Mouse (Mus musculus): ENCODE data around the gene Aacs.
"Not testable (repeated sequence)": the region's sequence is repeated elsewhere in the genome, so short reads cannot be mapped to it uniquely, and the experiment has no call there.

Aacs gene

DNA sequence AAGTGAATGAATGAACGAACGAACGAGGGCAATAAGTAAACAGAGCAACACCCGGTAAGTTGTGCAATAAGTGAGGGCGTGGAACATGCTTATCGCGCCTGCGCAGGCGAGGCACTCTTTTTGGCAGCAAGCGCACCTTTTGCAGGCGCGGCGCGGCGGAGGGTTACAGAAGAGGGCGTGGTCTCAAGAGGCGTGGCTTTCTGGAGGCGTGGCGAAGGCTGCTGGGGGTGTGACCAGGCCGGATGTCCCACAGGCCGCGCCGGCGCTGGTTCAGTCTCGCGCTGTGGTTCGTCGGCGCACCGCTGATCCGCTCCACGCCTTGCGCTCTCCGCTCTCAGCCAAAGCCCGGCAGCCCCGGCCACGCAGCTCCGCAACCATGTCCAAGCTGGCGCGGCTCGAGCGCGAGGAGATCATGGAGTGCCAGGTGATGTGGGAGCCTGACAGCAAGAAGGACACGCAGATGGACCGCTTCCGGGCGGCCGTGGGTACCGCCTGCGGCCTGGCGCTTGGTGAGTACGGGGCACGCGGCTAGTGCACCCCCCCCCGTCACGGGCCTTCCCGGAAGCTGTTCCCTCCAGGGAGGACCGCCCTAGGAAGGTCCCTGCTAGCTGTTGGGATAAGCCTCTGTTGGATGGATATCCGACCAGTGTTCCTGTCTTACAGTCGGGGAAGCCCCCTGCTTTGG lies at the start of gene Aacs:
TSS of gene Aacs (plus strand) at position 214 of the 685 bp plus-strand sequence.
- DNase-seq = peak; percentile 98

DNA sequence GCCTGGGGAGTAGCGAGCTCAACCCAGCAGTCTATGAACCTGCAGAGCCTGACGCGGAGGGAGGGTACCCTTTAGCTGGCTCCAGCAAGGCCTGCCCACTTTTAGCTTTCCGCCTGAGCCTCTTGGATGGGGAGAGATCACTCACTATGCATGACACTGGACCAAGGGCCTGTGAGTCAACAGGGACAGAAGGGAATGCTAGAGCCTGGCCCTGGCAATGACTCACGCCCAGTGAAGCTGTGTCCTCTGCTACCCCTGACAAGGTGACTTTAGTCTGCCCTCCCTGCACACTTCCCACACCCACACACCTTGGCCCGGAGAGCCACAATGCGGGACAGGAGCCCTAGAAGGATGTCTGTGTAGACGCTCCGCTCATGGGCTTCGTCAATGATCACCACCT lies 49.3 kb upstream of the Aacs start:
- no peak for DNase-seq

DNA sequence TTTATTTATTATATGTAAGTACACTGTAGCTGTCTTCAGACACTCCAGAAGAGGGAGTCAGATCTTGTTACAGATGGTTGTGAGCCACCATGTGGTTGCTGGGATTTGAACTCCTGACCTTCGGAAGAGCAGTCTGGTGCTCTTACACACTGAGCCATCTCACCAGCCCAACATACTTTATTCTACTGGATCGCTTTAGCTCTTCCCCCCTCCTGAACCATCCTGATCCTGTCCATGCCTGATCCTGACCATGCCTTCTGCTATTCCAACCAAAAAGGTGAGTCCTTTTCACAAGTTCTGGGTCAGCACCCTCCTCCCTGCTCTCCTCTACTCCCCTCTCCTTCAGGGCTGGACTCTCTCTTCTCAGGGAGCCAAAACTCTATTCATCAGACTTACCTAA lies 43.3 kb upstream of the Aacs start:
- DNase-seq = not testable (repeated sequence)

DNA sequence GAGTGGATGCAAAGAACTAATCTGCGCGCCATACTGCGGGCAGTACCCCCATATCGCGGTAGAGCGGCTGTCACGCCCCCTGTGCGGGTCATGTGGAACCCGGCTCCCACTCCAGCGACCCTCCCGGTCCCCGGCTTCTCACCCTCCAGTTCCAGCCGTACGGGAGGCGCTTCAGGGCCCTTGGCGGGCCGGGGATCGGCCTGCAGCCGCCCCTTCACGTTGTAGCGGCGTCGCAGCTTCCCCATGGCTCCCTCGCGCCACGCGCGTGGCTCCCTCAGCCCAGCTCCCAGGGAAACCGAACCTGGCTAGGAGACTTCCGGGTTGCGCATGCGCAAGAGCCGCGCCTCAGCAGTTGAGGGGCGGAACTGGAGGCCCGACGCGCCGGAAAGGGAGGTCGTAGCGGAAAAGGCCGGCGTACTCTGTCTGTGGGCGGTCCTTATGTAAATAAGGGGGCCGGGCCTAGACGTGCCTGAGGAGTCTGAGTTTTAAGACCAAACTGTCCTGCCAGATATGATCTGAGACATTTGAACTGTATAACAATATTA lies 41.7 kb upstream of the Aacs start, which contains the start of gene Dhx37:
TSS of gene Dhx37 (minus strand) at position 329 of the 545 bp plus-strand sequence.
- DNase-seq = peak; percentile 93

DNA sequence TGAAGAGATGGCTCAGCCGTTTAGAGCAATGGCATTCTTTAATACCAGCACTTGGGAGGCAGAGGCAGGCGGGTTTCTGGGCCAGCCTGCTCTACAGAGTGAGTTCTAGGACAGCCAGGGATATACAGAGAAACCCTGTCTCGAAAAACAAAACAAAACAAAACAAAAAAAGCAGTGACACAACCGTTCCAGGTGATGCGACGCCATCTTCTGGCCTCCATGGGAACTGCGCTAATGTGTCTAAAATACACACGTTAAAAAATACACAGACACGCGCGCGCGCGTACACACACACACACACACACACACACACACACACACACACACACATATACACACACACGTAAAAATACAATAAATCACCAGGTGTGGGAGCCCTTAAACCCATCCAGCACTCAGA lies 41.3 kb upstream of the Aacs start:
- DNase-seq = not testable (repeated sequence)

DNA sequence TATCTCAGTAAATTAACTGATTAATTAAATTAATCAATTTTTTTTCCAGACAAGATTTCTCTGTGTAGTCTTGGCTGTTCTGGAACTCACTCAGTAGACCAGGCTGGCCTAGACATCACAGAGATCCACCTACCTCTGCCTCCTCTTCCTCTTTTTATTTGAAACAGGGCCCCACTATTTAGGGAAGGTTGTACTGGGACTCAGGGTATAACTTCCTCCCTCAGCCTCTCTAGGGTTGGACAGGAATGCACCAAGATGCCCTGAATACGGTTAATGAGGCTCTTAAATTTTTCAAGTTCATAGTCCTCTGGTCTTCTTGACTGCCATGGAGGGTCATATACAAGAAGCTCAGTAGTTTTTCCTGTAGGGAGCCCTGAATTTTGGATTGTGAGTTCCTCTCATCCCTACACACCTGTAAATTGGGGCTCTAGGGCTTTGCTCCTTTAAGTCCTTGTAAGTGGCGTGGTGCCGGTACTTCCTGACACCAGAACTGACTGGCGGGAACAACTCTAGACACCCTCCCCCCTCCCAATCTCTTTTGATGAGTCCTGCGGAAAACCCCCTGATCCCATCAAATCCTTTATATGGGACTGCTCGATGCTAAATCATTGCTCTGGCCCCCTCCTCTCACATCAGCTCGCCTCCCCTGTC lies 34.9 kb upstream of the Aacs start:
- DNase-seq = no peak

DNA sequence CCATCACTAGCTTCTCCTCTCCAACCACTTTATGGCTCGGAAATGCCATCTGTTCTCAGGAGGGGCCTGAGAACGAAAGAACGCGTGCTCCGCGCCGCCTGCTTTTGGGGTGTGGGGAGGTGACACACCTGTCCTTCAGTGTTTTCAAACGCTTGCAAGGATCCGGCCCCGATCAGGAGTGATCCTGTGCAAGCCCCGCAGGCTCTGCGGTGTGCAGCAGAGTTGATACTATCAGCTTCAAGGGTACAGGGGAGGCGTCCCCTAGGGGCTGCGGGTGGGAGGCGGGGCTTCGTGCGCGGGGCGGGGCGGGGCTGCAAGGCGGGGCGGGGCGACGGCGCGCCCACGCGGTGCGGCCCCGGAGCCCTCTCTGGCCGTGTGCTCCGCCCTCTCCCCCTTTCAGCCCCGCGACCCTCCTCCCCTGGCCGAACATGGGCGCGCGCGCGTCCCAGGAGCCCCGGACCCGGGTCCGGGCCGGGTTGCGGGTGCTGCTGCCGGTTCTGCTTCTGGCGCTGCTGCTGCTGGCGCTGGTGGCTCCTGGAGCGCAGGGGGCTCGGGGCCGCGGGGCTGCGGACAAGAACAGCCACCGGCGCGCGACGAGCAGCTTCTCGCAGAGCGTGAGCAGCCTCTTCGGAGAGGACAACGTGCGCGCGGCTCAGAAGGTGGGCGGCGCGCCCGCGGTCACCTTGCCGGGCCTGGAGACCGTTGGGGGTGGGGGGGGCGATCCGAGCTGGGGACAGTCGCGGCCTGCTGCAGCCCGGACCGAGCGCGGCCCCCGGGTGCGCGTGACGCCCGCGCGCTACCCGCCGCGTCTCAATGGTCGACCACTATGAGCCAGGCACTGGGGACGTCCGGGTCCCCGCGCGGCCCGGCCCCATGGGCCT lies 34.1 kb upstream of the Aacs start, which contains the start of gene Bri3bp:
TSS of gene Bri3bp (plus strand) at position 335 of the 881 bp plus-strand sequence.
- DNase-seq = peak; percentile 50

DNA sequence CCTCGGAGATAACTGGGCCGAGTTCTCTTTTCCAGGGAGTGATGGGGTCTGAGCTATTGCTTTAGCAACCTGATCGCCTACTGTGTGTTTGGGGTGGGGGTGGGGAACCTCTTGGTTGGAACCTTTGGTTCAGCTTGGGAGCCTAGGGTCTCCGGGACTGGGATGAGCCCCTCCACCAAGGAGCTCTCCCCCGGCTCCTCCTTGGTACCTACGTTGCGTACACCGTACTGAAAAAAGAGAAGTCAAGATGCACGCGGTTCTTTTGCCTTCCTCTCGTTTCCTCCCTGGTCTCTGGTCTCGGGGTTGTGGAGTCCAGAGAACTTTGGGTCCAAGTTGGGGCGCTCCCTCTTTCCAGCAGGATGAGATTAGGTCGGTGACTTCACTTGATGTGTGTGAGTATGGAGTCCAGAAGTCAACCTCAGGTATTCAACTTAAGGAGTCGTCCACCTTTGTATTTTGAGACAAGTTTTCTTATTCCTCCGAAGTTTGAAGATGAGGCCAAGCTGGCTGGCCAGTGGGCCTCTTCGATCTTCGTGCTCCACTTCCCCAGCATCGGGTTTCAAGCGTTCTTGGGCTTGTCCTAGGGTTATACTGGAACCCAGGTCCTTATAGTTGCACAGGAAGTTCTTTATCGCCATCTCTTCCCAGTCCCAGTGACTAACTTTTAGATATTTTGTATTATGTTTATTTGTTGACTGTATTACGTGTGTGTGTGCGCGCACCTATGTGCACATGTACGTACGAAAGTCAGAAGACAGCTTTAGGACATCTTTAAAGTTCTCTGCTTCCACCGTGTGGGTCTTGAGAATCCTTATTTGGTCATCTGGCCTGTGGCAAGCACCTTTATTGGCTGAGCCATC lies 33.2 kb upstream of the Aacs start:
- DNase-seq = no peak

DNA sequence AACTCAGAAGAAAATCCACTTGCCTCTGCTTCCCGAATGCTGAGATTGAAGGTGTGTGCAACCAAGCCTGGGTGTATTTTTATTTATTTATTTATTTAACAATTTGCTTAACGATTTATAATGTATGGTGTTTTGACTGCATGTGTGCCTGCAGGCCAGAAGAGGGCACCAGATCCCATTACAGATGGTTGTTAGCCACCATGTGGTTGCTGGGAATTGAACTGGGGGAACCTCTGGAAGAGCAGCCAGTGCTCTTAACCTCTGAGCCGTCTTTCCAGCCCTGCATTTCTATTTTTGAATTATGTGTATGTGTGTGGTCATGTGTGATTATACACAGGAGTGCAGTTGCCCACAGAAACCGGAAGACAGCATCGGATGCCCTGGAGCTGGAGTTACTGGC lies 32.3 kb upstream of the Aacs start:
- no peak for DNase-seq

DNA sequence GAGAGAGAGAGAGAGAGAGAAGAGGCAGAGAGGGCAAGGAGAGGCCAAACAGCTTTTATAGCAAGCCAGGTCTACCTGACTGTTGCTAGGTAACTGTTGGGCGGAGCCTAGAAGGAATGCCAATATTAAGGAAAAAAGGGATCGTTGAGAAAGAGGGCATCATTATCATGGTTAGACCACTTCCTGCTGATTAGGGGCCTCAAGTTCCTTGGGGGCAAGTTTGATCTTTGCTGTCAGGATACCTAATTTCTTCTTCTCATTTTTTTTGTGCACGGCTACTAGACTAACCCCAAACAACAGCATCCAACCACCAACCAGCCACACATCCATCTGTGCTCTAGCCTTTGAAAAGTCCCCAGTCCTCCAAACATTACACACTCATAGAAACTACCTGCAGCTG lies 31.7 kb upstream of the Aacs start:
- DNase-seq = no peak

DNA sequence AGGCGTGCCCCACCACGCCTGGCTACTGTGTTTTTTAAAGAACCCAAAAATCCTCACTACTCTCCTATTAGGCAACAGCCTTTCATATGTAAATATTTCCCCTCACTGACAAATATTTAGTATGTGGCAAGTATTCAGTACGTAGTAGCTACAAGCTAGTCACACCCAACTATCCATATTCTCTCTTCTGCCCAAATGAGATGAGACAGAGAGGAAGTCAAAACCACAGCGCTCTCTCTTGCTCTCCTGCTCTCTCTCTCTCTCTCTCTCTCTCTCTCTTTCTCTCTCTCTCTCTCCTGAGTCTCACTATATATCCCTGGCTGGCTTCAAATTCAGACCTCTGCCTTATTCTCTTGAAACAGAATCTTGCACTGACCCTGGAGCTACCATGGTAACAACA lies 31.1 kb upstream of the Aacs start:
- DNase-seq = no peak

DNA sequence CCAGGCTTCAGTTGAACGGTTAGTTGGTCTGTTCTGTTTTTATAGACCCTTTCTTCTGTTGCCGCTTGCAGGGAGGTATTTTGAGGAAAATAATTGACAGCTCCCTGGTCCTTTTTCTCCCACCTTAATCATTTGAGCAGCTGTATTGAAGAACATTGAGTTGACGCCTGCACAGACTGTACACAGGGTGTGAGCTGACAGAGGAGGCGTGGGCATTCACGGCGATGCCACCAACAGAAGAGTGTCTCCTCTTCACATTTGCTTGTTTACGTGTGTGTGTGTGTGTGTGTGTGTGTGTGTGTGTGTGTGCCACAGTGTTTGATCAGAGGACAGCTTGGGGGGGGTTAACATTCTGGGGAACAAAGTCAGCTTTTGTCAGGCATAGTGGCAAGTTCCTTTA lies 29.3 kb upstream of the Aacs start:
- no peak for DNase-seq

DNA sequence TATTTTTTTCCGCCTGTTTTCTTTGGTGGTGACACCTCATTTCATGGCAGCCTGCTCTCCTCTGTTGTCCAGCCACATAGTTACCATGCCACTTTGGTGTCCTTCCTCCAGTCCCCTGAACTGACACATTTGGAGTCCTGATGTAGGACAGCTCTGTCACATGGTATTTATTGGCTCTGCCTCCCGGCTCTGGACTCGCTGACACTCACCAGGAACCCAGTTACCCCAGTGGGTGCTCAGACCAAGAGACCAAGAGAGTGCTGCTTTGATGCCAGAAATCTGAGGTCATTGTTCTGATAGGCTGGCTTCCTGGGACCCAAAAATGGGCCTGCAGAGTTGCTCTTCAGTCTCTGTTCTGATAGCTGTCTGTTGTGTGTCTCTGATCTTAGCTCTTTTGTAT lies 27.6 kb upstream of the Aacs start:
- DNase-seq = no peak

DNA sequence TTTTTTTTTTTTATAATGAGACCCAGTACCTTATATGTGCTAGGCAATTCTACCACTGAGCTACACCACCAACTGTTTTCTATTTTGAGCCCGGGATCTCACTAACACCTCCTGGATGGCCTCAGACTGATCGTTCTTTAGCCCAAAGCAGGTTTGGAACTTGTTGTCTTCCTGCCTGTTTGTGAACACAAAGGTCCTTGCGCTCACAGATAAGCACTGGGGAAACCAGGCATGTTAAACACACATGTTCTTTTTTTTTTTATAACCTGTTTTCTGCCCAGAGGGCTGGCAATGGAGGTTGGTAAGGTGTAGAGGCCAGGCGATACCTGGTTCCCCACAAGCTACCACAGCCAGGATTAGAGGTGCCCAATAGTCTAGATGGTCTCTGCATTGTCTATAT lies 27.0 kb upstream of the Aacs start:
- DNase-seq = no peak

DNA sequence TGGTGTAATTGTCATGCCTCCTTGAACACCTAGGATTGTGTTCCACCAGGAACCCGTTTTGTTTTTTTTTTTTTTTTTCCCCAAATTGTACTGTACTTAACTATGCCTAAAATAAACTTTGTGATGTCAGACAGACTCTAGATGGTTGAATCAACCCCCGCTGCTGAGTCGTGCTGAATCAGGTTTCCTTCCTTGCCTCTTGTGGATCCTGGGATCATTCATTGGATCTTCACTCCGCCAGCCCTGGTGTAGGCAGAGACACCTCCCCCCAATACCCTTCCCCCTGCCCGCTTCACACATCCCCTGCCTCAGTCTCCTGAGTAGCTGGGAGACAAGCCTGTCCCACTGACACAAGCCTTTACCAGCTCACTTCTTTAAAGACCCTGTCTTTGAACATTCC lies 26.3 kb upstream of the Aacs start:
- DNase-seq = no peak

DNA sequence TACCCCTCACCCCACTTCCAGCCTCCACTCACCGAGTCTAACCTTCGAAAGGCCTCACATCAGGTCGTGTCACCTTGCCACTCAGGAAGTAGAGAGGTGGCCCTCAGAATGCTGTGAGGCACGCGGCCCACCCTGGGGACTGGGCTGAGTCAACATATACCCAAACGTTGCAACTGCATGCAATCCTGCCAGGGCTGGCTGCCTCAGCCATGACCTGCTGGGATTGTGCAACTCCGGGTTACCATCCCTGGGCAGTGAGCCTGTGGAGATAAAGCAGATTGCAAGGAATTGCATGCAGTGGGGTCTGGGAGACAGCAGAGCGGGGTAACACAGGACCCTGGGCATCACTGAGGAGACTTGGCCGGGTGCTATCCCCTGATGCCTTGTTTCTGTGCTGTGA lies 23.0 kb upstream of the Aacs start:
- no peak for DNase-seq

DNA sequence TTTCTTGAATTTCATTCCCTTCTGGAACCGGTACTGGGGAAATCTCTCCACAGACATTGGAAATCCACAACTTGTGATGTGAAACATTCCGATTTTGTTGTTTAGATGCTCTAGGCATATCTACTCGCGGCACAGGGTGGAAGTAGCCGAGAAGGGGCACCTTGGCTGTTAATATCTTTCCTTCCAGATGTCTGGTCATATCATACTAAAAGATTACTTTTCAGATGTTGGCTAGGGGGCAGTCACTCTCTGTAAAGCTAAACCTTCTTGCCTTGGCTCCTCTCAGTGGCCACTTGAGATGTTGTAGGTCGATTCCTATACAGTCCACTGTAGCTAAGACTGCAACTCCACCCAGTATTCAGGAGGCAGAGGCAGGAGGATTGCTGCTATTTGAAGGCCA lies 19.5 kb upstream of the Aacs start:
- no peak for DNase-seq

DNA sequence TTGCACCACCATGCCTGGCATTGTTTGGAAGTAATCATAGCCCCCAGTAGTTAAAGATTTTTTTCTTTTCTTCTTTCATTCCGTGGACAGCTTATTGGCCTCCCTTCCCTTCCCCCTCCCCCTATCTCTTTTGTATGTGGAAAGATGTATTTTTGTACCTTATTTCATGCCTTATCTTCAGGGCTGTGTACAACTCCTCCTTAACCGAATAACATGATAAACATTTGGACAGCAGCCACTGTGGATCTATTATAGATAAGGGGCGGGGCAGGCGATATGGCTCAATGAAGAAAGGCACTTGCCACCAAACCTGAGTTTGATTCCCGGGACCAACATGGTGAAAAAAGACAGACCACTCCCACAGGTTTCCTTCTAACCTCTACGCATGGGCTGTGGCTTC lies 18.1 kb upstream of the Aacs start:
- no peak for DNase-seq

DNA sequence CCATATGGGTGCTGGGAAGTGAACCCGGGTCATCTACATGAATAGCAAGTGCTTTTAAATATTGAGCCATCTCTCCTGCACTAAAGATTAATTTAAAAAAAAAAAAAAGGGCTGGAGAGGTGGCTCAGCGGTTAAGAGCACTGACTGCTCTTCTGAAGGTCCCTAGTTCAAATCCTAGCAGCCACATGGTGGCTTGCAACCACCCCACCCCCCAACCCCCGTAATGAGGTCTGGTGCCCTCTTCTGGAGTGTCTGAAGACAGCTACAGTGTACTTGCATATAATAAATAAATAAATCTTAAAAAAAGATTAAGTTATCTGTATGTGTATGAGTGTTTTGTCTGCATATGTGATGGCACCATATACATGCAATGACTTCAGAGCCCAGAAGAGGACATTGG lies 15.0 kb upstream of the Aacs start:
- no peak for DNase-seq

DNA sequence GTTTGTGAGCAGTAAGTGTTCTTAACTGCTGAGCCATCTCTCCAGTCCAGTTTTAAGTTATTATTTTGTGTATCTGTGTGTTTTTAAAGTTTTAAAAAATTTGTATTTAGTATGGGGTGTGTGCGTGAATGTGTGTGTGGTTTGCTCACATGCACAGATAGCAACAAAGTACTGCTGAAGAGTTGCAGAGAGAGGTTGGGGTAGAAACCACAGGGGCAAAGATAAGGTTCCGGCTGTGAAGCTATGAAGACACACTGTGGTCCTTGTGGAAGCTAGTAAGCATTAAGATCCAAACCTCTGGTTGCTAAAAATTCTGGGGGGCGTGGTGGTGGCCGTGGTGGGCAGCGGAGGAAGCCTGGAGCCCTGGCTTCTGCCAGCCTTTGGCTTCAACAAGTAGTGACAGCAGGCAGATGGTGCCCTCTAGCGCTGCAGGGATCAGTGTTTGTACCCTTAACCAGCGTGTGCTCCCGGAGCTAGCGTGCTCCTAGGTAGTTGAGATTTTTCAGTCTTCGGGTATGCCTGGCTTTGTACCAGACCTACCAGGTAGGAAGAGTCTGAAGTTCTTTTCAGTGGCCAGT lies 13.7 kb upstream of the Aacs start:
- DNase-seq = no peak

DNA sequence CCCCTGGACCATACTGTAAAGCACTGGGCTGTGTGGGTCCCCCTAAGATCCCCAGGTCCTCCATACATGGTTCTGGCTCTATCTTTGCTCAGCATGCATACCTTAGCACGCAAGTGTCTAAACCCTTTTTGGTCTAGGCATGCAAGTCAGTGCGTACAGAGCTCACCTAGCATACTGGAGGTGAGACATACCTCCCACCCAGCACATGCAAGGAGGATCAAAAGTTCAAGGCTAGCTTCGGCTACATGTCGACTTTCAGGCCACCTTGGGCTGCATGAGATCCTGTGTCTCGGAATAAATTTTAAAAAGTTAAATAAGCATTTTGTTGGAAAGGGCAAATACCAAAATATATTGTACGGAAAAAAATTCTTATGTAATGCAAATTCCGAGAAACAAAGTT lies 10.4 kb upstream of the Aacs start:
- no peak for DNase-seq

DNA sequence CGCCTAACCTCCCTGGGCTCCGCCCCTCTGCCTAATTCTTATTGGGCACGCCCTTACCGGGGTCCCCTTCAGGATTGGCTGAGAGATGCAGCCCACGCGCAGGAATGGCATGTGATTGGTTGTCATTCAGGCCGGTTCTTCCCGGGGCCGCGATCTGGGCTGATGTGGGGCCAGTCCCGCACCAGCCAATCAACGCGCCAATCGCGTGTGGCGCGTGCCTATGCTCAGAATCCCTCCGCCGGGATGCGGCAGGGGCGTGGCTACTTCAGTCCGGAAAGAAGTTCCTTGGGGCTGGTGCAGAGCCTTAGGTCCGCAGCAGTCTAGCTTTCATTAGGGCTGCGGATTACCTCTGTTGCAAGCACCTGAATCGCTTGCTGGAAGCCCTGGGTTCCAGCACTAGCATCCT lies 9.9 kb upstream of the Aacs start:
- DNase-seq = peak; percentile 95

Data from cerebellum, adult 11 months (tissue).